Mouse (Mus musculus) midbrain, embryonic 10.5 days (tissue): ENCODE measurements at regions not wholly inside any gene's neighbourhood (a gene's known extent, or its start where the extent isn't known, plus 50 kb on each side); places are given as distances from the start of the nearest gene placed in this dataset.

Experiments used
- DNase-seq: peaks from one replicate; pipeline ENCODE4 v3.0.0-alpha.2; 2017; ENCODE audit warnings: low spot score
- H3K27ac ChIP-seq: fragments of 300-500 bp; sonication (generic); replicated peaks from 2 replicates; pipeline ENCODE4 v1.5.1; 2016; ENCODE audit warnings: mild to moderate bottlenecking
- H3K27me3 ChIP-seq: fragments of 300-500 bp; sonication (generic); 2 replicates; pipeline ENCODE4 v1.6.1; 2016; ENCODE audit warnings: low read depth, mild to moderate bottlenecking; ENCODE audit not compliant: poor library complexity, severe bottlenecking
- H3K36me3 ChIP-seq: fragments of 300-500 bp; sonication (generic); 2 replicates; pipeline ENCODE4 v1.6.1; 2016; ENCODE audit warnings: mild to moderate bottlenecking, moderate library complexity
- H3K4me1 ChIP-seq: fragments of 300-500 bp; sonication (generic); 2 replicates; pipeline ENCODE4 v1.6.1; 2016
- H3K4me3 ChIP-seq: fragments of 300-500 bp; sonication (generic); 2 replicates; pipeline ENCODE4 v1.5.1; 2016; ENCODE audit warnings: mild to moderate bottlenecking, moderate library complexity
- H3K9me3 ChIP-seq: fragments of 300-500 bp; sonication (generic); replicated peaks from 2 replicates; pipeline ENCODE4 v1.6.1; 2016; ENCODE audit warnings: mild to moderate bottlenecking
- WGBS: fragments of 180-500 bp; shearing (Covaris S2); methylation state at CpG from one replicate; pipeline ENCODE4 v1.1.7; 2016; 5-methylcytosine and 5-hydroxymethylcytosine counted together

GRCm38 (mm10) chr4:7161411-7161810, 1077.4 kb downstream of the Car8 start:
- Histone ChIP-seq H3K4me1 (no peaks in the 10 kb centered on the region), H3K4me3 (no peak overlapping the region), H3K27me3 (no peaks in the 10 kb centered on the region), H3K9me3 (no peaks in the 10 kb centered on the region), H3K27ac (no peak overlapping the region), H3K36me3 (no peaks in the 10 kb centered on the region)
- no peak for DNase-seq
- 94% methylated on average over 4 of the region's 4 CpGs for WGBS

- H3K4me3 ChIP-seq, result no peak overlapping the region
- 80% methylated on average over 3 of the region's 3 CpGs for WGBS
- no peaks in the 10 kb centered on the region for H3K9me3 ChIP-seq
Observed at GRCm38 (mm10) chr4:7157883-7158282, 1081.0 kb downstream of the Car8 start.

GRCm38 (mm10) chr4:7154256-7154655, 1084.6 kb downstream of the Car8 start:
- no peaks in the 10 kb centered on the region for H3K36me3 ChIP-seq
- WGBS, result 69% methylated on average over 3 of the region's 3 CpGs
- no peak for DNase-seq
- no peak overlapping the region for H3K27ac ChIP-seq
- H3K4me3 ChIP-seq, result no peak overlapping the region
- H3K27me3 ChIP-seq, result no peaks in the 10 kb centered on the region
- no peaks in the 10 kb centered on the region for H3K4me1 ChIP-seq
- no peaks in the 10 kb centered on the region for H3K9me3 ChIP-seq

More at GRCm38 (mm10) chr4:7157883-7158282, 1081.0 kb downstream of the Car8 start:
- Histone ChIP-seq H3K27ac (no peak overlapping the region), H3K4me1 (no peaks in the 10 kb centered on the region), H3K36me3 (no peaks in the 10 kb centered on the region), H3K27me3 (no peaks in the 10 kb centered on the region)
- DNase-seq, result no peak

GRCm38 (mm10) chr4:7153835-7154234, 1085.0 kb downstream of the Car8 start:
- 21% methylated on average over 1 of the region's 1 CpGs for WGBS

GRCm38 (mm10) chr4:7145756-7146155, 1093.1 kb downstream of the Car8 start:
- no peak for DNase-seq
- H3K36me3 ChIP-seq, result no peaks in the 10 kb centered on the region
- no peaks in the 10 kb centered on the region for H3K4me1 ChIP-seq
- H3K4me3 ChIP-seq, result no peak overlapping the region
- WGBS, result 64% methylated on average over 2 of the region's 2 CpGs
- no peaks in the 10 kb centered on the region for H3K27me3 ChIP-seq
- H3K27ac ChIP-seq, result no peak overlapping the region
- no peaks in the 10 kb centered on the region for H3K9me3 ChIP-seq

More at GRCm38 (mm10) chr4:7153835-7154234, 1085.0 kb downstream of the Car8 start:
- Histone ChIP-seq H3K36me3 (no peaks in the 10 kb centered on the region), H3K4me1 (no peaks in the 10 kb centered on the region), H3K9me3 (no peaks in the 10 kb centered on the region), H3K27me3 (no peaks in the 10 kb centered on the region), H3K4me3 (no peak overlapping the region), H3K27ac (no peak overlapping the region)
- DNase-seq, result no peak

GRCm38 (mm10) chr4:7144215-7144614, 1094.6 kb downstream of the Car8 start:
- no peak for DNase-seq
- Histone ChIP-seq H3K4me1 (no peaks in the 10 kb centered on the region), H3K27me3 (no peaks in the 10 kb centered on the region), H3K27ac (no peak overlapping the region), H3K9me3 (no peaks in the 10 kb centered on the region), H3K36me3 (no peaks in the 10 kb centered on the region), H3K4me3 (no peak overlapping the region)

GRCm38 (mm10) chr4:7143676-7144075, 1095.2 kb downstream of the Car8 start:
- Histone ChIP-seq H3K27ac (no peak overlapping the region), H3K9me3 (no peaks in the 10 kb centered on the region), H3K4me3 (no peak overlapping the region), H3K36me3 (no peaks in the 10 kb centered on the region), H3K27me3 (no peaks in the 10 kb centered on the region), H3K4me1 (no peaks in the 10 kb centered on the region)
- DNase-seq, result no peak
- WGBS, result 92% methylated on average over 2 of the region's 2 CpGs

GRCm38 (mm10) chr4:7142781-7143180, 1096.1 kb downstream of the Car8 start:
- 88% methylated on average over 6 of the region's 6 CpGs for WGBS

GRCm38 (mm10) chr4:7112159-7112558, 1126.7 kb downstream of the Car8 start:
- DNase-seq, result no peak
- Histone ChIP-seq H3K27ac (no peak overlapping the region), H3K4me3 (no peak overlapping the region), H3K9me3 (no peaks in the 10 kb centered on the region), H3K27me3 (no peaks in the 10 kb centered on the region), H3K36me3 (no peaks in the 10 kb centered on the region), H3K4me1 (no peaks in the 10 kb centered on the region)
- WGBS, result 58% methylated on average over 4 of the region's 4 CpGs

More at GRCm38 (mm10) chr4:7142781-7143180, 1096.1 kb downstream of the Car8 start:
- no peaks in the 10 kb centered on the region for H3K4me1 ChIP-seq
- no peaks in the 10 kb centered on the region for H3K27me3 ChIP-seq
- DNase-seq, result no peak
- H3K36me3 ChIP-seq, result no peaks in the 10 kb centered on the region
- no peak overlapping the region for H3K27ac ChIP-seq
- no peak overlapping the region for H3K4me3 ChIP-seq
- no peaks in the 10 kb centered on the region for H3K9me3 ChIP-seq

GRCm38 (mm10) chr4:7092957-7093356, 1145.9 kb downstream of the Car8 start:
- DNase-seq, result no peak
- Histone ChIP-seq H3K4me1 (no peaks in the 10 kb centered on the region), H3K27ac (no peak overlapping the region), H3K36me3 (no peaks in the 10 kb centered on the region), H3K27me3 (no peaks in the 10 kb centered on the region), H3K4me3 (no peak overlapping the region), H3K9me3 (no peaks in the 10 kb centered on the region)
- 93% methylated on average over 7 of the region's 7 CpGs for WGBS

GRCm38 (mm10) chr4:7091201-7091814, 1147.5 kb downstream of the Car8 start:
- Histone ChIP-seq H3K36me3 (no peaks in the 10 kb centered on the region), H3K9me3 (no peaks in the 10 kb centered on the region; the same call in 1 of the 2 replicates), H3K4me3 (no peak overlapping the region), H3K4me1 (no peaks in the 10 kb centered on the region), H3K27me3 (no peaks in the 10 kb centered on the region), H3K27ac (no peak overlapping the region)
- DNase-seq, result no peak
